Mouse (Mus musculus) CH12.LX (cell line): ENCODE results near the gene Psmd9. TPM values are rescaled to one million over a fixed set of nuclear protein-coding genes. Genes with fewer than 3 reads are reported as not detected.

Experiments
- DNase-seq: peaks from one replicate; pipeline ENCODE4 v3.0.0-alpha.2; 2013; ENCODE audit errors: extremely low read depth
- H3K27ac ChIP-seq: 2 replicates; pipeline ENCODE4 v1.5.1; 2012; ENCODE audit warnings: low read depth, mild to moderate bottlenecking, control low read depth, moderate library complexity; ENCODE audit not compliant: insufficient read depth
- H3K27me3 ChIP-seq: replicated peaks from 2 replicates; pipeline ENCODE3; 2012; ENCODE audit warnings: inconsistent platforms
- H3K36me3 ChIP-seq, 2 experiments: replicated peaks in 1 of 2; 2 replicates each; pipeline versions ENCODE3 to v1.6.1; 2012; ENCODE audit warnings: inconsistent platforms in 1 of 2, low read length in 1 of 2, mild to moderate bottlenecking in 1 of 2, mixed read lengths in 1 of 2, moderate library complexity in 1 of 2; ENCODE audit not compliant: control insufficient read depth in 1 of 2, insufficient read depth in 1 of 2
- H3K4me1 ChIP-seq, 2 experiments: 2 replicates each; pipeline ENCODE4 v1.6.1; 2012; ENCODE audit warnings: inconsistent platforms in 1 of 2, moderate library complexity in 1 of 2; ENCODE audit not compliant: insufficient read depth in 2 of 2, control insufficient read depth in 1 of 2
- H3K4me2 ChIP-seq: 2 replicates; pipeline ENCODE4 v1.6.1; 2012; ENCODE audit warnings: low read depth, mild to moderate bottlenecking, control low read depth; ENCODE audit not compliant: poor library complexity, insufficient read depth, severe bottlenecking
- H3K4me3 ChIP-seq, 3 experiments: fragments of 150-350 bp in 1 of 3; sonication (generic) in 1 of 3; replicated peaks in 1 of 3; 2 replicates each; pipeline versions ENCODE3 to v1.5.1; 2011 to 2012; ENCODE audit warnings: low read depth in 2 of 3, low read length in 2 of 3, mild to moderate bottlenecking in 2 of 3, moderate library complexity in 2 of 3, control low read depth in 1 of 3, improper control_type of control experiment in 1 of 3, inconsistent platforms in 1 of 3, mixed read lengths in 1 of 3; ENCODE audit not compliant: poor library complexity in 1 of 3
- H3K79me2 ChIP-seq: replicated peaks from 2 replicates; pipeline ENCODE4 v1.6.1; 2012; ENCODE audit warnings: mild to moderate bottlenecking, moderate library complexity; ENCODE audit not compliant: control insufficient read depth, poor library complexity, insufficient read depth, severe bottlenecking; ENCODE audit errors: extremely low read depth
- H3K9ac ChIP-seq: 2 replicates; pipeline ENCODE4 v1.6.1; 2012; ENCODE audit warnings: low read depth, mild to moderate bottlenecking, control low read depth, moderate library complexity; ENCODE audit not compliant: insufficient read depth
- H3K9me3 ChIP-seq: replicated peaks from 2 replicates; pipeline ENCODE3; 2012; ENCODE audit warnings: low read length, inconsistent platforms, mixed read lengths
- CTCF ChIP-seq, 2 experiments: IDR thresholded peaks in 1 of 2; conservative IDR thresholded peaks in 1 of 2; 2 replicates each; pipeline ENCODE4 v1.5.1; 2011 to 2012; ENCODE audit warnings: low read depth in 2 of 2, low read length in 2 of 2, improper control_type of control experiment in 1 of 2, inconsistent platforms in 1 of 2, mild to moderate bottlenecking in 1 of 2, moderate library complexity in 1 of 2
- GABPA ChIP-seq: IDR thresholded peaks from 2 replicates; pipeline ENCODE4 v1.6.1; 2012; ENCODE audit warnings: low read depth, low read length, improper control_type of control experiment, inconsistent platforms; ENCODE audit not compliant: insufficient replicate concordance
- HCFC1 ChIP-seq: IDR thresholded peaks from 2 replicates; pipeline ENCODE4 v1.6.1; 2012; ENCODE audit warnings: low read depth, mild to moderate bottlenecking, inconsistent platforms, low read length, improper control_type of control experiment
- IRF4 ChIP-seq: IDR thresholded peaks from 2 replicates; pipeline ENCODE4 v1.6.1; 2014; ENCODE audit warnings: low read depth, mild to moderate bottlenecking, inconsistent platforms, low read length, improper control_type of control experiment
- JUN ChIP-seq: IDR thresholded peaks from 2 replicates; pipeline ENCODE4 v1.6.1; 2011; ENCODE audit warnings: low read depth, mild to moderate bottlenecking, low read length, improper control_type of control experiment, moderate library complexity; ENCODE audit not compliant: insufficient read depth
- KAT2A ChIP-seq: IDR thresholded peaks from 2 replicates; pipeline ENCODE4 v1.6.1; 2012; ENCODE audit warnings: low read length, improper control_type of control experiment, inconsistent platforms; ENCODE audit not compliant: insufficient replicate concordance
- MAX ChIP-seq: IDR thresholded peaks from 2 replicates; pipeline ENCODE4 v1.6.1; 2011; ENCODE audit warnings: low read length, improper control_type of control experiment
- MAZ ChIP-seq: IDR thresholded peaks from 2 replicates; pipeline ENCODE4 v1.6.1; 2012; ENCODE audit warnings: low read depth, mild to moderate bottlenecking, inconsistent platforms, low read length, improper control_type of control experiment, moderate library complexity
- MXI1 ChIP-seq: IDR thresholded peaks from 2 replicates; pipeline ENCODE4 v1.6.1; 2011; ENCODE audit warnings: mild to moderate bottlenecking, low read depth, low read length, improper control_type of control experiment
- NELFE ChIP-seq: IDR thresholded peaks from 2 replicates; pipeline ENCODE4 v1.6.1; 2011; ENCODE audit warnings: low read depth, low read length, improper control_type of control experiment
- NRF1 ChIP-seq: IDR thresholded peaks from 2 replicates; pipeline ENCODE4 v1.6.1; 2014; ENCODE audit warnings: low read depth, mild to moderate bottlenecking, inconsistent platforms, low read length, improper control_type of control experiment, moderate library complexity
- POLR2A ChIP-seq: IDR thresholded peaks from 2 replicates; pipeline ENCODE4 v1.6.1; 2011; ENCODE audit warnings: low read depth, mild to moderate bottlenecking, improper control_type of control experiment, low read length
- RAD21 ChIP-seq: IDR thresholded peaks from 2 replicates; pipeline ENCODE4 v1.6.1; 2011; ENCODE audit warnings: low read depth, mild to moderate bottlenecking, low read length, improper control_type of control experiment, moderate library complexity
- SMC3 ChIP-seq: IDR thresholded peaks from 2 replicates; pipeline ENCODE4 v1.6.1; 2011; ENCODE audit warnings: low read depth, low read length, improper control_type of control experiment
- TBP ChIP-seq: conservative IDR thresholded peaks from 2 replicates; pipeline ENCODE4 v1.6.1; 2011; ENCODE audit warnings: low read depth, low read length, improper control_type of control experiment
- USF1 ChIP-seq: IDR thresholded peaks from 2 replicates; pipeline ENCODE4 v1.6.1; 2014; ENCODE audit warnings: low read depth, mild to moderate bottlenecking, inconsistent platforms, low read length, improper control_type of control experiment
- ZMIZ1 ChIP-seq: IDR thresholded peaks from 2 replicates; pipeline ENCODE4 v1.6.1; 2012; ENCODE audit warnings: low read depth, mild to moderate bottlenecking, inconsistent platforms, low read length, improper control_type of control experiment
- dilution Hi-C: fragments of 300-500 bp; cut with MboI; formaldehyde crosslinking; loops from 2 replicates; pipeline ENCODE4 v1.14.3; 2020; ENCODE audit warnings: low sequenced_read_pairs; ENCODE audit not compliant: extremely low pct_unique_long_range_greater_than_20kb, extremely low pct_ligation_motif_present
- in situ Hi-C: fragments of 300-500 bp; cut with MboI; formaldehyde crosslinking; loops from 3 replicates; pipeline ENCODE4 v1.14.3; 2019; ENCODE audit warnings: low sequenced_read_pairs, low pct_ligation_motif_present, low pct_unique_long_range_greater_than_20kb, mixed read lengths
- polyA plus RNA-seq: library from polyadenylated mRNA; unstranded; fragments of >175 nt; gene quantifications from 2 replicates; pipeline ENCODE4 v1.2.1, GENCODE M21; 2012; ENCODE audit warnings: low read depth; ENCODE audit not compliant: insufficient read length
- total RNA-seq, 2 experiments: library from RNA; depleted of rRNA; stranded (reverse); fragments of 300-350 nt in 1 of 2; fragments of >200 nt in 1 of 2; gene quantifications; 2 replicates each; pipeline ENCODE4 v1.2.3; 2012 to 2014

Psmd9 gene
- total and polyA plus RNA-seq, 3 experiments = 30.8 to 38.0 (median 35.5) TPM

GRCm38 (mm10) chr5:123239501-123239900 lies 70.3 kb downstream of the Psmd9 start:
- H3K4me3 ChIP-seq = no peak overlapping the region
- DNase-seq = no peak
- in situ Hi-C loops (no loop called here), dilution Hi-C loops (no loop called here)
- H3K9me3 ChIP-seq = no peaks in the 10 kb centered on the region
- H3K79me2 ChIP-seq = no peaks in the 10 kb centered on the region
- peaks cover 57 to 93% of the 10 kb centered on the region in 2 experiments for H3K36me3 ChIP-seq
- no peak overlapping the region for H3K27ac ChIP-seq
- no peak for TF ChIP-seq KAT2A
- TF ChIP-seq NELFE = no peak
- TF ChIP-seq USF1 = no peak
- no peak for TF ChIP-seq HCFC1
- TF ChIP-seq SMC3 = no peak
- TF ChIP-seq NRF1 = no peak
- TF ChIP-seq MAX = no peak
- no peak for TF ChIP-seq MAZ
- TF ChIP-seq JUN = no peak
- TF ChIP-seq POLR2A = no peak
- TF ChIP-seq GABPA = no peak
- TF ChIP-seq ZMIZ1 = no peak
- H3K4me2 ChIP-seq = no peak overlapping the region
- no peaks in the 10 kb centered on the region for H3K27me3 ChIP-seq
- H3K4me1 ChIP-seq = peaks cover 6 to 16% of the 10 kb centered on the region in 2 experiments
- no peak overlapping the region for H3K9ac ChIP-seq

- peak; percentile 36 for DNase-seq
- no peaks in the 10 kb centered on the region for H3K27me3 ChIP-seq
- no peaks in the 10 kb centered on the region for H3K4me1 ChIP-seq
- dilution Hi-C loops = no loop called here
- no peak overlapping the region for H3K27ac ChIP-seq
- H3K9me3 ChIP-seq = no peaks in the 10 kb centered on the region
- in situ Hi-C loops = no loop called here
- TF ChIP-seq SMC3 (peak; percentile 57), MXI1 (no peak), TBP (no peak), IRF4 (no peak), CTCF (conservative IDR thresholded peaks at IDR 0.05 in 1 of 2, IDR thresholded peaks at IDR 0.05 in 1 of 2; ENCODE audit: low read depth in 2 of 2, low read length in 2 of 2) (peak; percentile 56 to 79; a peak in 3 of 4 replicates), RAD21 (peak; percentile 69)
- TF ChIP-seq, all 38 proteins: peak for 3
- H3K4me2 ChIP-seq = no peak overlapping the region
- no peak overlapping the region for H3K4me3 ChIP-seq
- no peaks in the 10 kb centered on the region for H3K79me2 ChIP-seq
- H3K36me3 ChIP-seq = peaks cover 35 to 75% of the 10 kb centered on the region in 2 experiments
- no peak overlapping the region for H3K9ac ChIP-seq
Observed at GRCm38 (mm10) chr5:123245518-123245917, 76.3 kb downstream of the Psmd9 start.
